Mouse (Mus musculus): ENCODE data around the gene Tbl3.
"Not testable (repeated sequence)": the region's sequence is repeated elsewhere in the genome, so short reads cannot be mapped to it uniquely, and the experiment has no call there.

GRCm38 (mm10) chr17:24667011-24667410, 40.4 kb downstream of the Tbl3 start:
- not testable (repeated sequence) for TF ChIP-seq CTCF (IDR thresholded peaks at IDR 0.05 in 2 of 3, conservative IDR thresholded peaks at IDR 0.05 in 1 of 3; ENCODE audit: control insufficient read depth in 1 of 3, insufficient read depth in 1 of 3, low read depth in 2 of 3, low read length in 3 of 3, poor library complexity in 1 of 3, severe bottlenecking in 1 of 3); TBP (IDR thresholded peaks at IDR 0.05; ENCODE audit: low read depth, low read length); POLR2A (IDR thresholded peaks at IDR 0.05; ENCODE audit: control insufficient read depth in 1 of 2, insufficient read depth in 1 of 2, low read depth in 1 of 2, low read length in 2 of 2, poor library complexity in 1 of 2); MAX (IDR thresholded peaks at IDR 0.05; ENCODE audit: low read length); NRF1 (IDR thresholded peaks at IDR 0.05; ENCODE audit: insufficient read depth, low read depth, low read length, poor library complexity, severe bottlenecking); BHLHE40 (IDR thresholded peaks at IDR 0.05; ENCODE audit: borderline replicate concordance, low read depth, low read length)

Data from MEL (cell line).